Mouse (Mus musculus): ENCODE measurements at regions not wholly inside any gene's neighbourhood (a gene's known extent, or its start where the extent isn't known, plus 50 kb on each side); places are given as distances from the start of the nearest gene placed in this dataset.

GRCm38 (mm10) chr11:112121026-112121425 lies 661.0 kb upstream of the Sox9 start:
- no peak for DNase-seq (ENCODE audit: low spot score)

DNA sequence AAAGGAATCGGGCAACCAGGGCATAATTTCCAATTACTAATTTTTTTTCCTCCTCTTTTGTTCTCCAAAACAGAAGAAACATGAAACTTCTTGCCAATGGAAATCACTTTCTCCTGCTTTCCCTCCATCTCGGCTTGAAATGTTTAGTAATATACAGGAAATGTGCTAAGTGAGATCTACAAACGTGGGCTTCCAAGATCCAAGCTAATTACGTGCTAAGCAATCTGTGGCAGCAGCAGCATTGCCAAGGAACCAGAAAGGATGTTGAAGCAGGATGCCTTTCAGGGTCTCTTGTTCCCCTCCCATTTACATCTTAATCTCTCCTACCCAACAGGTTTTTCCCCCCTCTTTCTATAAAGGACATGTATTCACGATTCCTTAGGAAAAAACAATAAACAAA lies 660.2 kb upstream of the Sox9 start:
- DNase-seq (ENCODE audit: low spot score) = no peak

- no peak for DNase-seq (ENCODE audit: low spot score)
Measured at GRCm38 (mm10) chr11:112125249-112125933, 656.6 kb upstream of the Sox9 start.

DNA sequence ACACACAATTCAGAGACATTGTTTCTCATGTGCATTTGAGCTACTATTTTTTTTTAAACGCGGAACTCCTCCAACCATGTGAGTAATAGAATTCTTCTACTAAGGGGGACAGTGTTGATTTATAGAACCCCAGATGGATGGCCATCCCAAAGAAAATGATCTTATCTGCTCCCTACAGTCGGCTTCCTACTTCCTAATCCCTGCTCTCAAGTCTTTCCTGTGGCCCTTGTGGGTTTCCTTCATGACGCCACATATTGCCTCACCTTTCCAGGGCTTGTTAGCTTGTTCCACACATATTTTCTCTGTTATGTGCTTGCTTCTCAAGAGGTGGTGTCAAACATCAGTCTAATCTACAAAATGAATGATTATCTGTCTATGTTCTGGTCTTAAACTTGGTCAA lies 651.9 kb upstream of the Sox9 start:
- DNase-seq (ENCODE audit: low spot score) = no peak

DNA sequence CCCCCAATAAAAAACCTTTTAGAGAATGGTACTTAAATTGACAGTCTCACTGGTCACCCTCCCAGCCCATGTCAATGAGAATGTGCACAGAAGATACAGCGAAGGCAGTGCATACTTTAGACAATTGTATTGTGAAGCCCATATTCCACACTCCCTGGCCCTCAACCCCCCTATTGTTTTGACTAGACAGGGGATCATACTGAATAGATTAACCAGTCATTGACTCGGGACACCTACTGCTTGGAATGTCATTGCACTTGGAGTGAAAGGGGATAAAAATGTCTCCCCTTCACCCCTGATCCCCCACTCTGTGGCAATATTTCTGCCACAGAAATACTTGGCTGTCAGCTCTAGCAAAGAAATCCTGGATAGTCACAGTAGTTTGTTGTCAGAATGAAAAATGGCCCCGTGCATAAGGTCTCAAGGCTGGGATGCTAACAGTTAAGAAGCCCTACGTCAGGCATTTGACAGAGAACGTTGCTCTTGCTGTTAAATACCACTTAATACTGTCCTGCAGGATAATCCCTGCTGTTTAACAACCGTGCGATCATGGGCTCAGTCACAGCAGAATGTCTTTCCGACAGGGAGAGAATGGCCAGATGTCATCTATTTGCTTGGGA lies 644.5 kb upstream of the Sox9 start:
- DNase-seq (ENCODE audit: low spot score) = no peak

GRCm38 (mm10) chr11:112140058-112140457 lies 642.0 kb upstream of the Sox9 start:
- DNase-seq (ENCODE audit: low spot score) = no peak

GRCm38 (mm10) chr11:112140495-112140894 lies 641.5 kb upstream of the Sox9 start:
- no peak for DNase-seq (ENCODE audit: low spot score)

DNA sequence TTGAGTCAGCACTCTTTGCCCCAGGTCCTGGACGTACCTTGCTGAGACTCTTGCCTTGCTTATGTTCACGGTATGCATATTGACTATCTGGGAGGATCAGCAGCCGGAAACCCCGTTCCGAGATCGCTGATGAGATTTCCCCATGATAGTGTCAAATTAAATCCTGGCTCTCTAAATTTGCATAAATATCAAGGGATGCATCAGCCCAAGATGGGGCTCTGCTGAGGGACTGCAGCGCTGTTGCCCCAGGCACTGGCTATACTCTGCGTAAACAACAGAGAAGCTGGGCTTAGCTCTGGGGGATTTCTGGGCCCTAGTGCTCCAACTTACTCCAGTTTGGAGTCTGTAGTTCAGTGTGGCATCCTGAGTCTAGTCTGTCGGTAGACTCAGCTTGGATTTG lies 641.1 kb upstream of the Sox9 start:
- DNase-seq (ENCODE audit: low spot score) = no peak

- no peak for DNase-seq (ENCODE audit: low spot score)
Measured at GRCm38 (mm10) chr11:112152051-112152450, 630.0 kb upstream of the Sox9 start.

- DNase-seq (ENCODE audit: low spot score) = no peak
Measured at GRCm38 (mm10) chr11:112153198-112153597, 628.8 kb upstream of the Sox9 start.

DNA sequence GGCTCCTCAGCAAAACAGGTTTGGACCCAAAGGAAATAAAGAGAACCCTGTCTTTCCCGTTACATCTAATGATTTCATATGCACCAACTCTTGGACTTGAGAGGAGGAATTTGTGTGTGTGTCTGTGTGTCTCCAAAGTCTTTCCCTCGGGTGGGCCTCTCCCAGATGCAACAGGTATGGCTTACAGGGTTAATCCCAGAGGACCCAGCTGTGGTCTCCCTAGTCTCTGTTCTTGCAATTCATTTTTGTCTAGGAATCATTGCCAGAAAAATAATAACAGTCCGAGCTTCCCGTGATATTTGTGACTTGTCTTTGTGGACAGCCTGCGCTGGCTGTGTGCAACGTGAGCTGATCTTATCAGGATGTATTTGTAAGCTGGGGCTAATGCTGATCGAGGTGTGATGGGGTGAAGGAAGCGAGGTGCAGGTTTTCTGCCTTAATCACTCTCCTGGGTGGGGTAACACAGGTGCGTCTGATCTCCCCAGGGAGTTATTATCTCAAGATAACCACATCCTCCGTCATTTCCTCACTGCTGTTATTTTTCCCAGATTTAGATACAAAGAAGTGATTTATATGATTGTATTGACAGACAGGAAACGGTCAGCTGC lies 627.2 kb upstream of the Sox9 start:
- no peak for DNase-seq (ENCODE audit: low spot score)

- no peak for DNase-seq (ENCODE audit: low spot score)
Measured at GRCm38 (mm10) chr11:112155339-112155955, 626.6 kb upstream of the Sox9 start.

DNA sequence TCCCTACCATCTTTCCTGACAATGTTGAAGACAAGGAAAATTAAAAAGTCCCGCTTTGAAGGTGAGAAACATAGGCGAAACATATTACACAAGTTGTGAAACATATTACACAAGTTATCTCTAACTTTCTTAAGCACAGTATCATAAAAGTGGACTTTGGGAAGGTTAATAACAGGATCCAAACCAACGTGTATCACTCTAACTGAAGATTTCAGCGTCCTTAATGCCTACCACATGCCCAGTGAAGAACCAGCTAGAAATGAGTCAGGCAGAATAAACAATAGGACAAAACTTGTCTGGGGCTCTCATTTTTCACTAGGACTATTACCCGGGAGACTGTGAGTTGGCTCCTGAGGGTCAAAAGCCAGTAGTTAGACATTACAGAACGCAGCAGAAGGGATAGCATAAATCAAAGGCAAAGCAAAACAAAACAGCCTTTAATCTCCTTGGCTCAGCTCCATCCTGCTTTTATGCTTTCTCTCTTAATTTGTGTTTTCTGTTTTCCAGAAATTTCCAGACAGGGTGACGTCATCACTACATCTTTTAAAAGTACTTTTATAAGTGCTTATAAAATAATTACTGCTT lies 618.3 kb upstream of the Sox9 start:
- no peak for DNase-seq (ENCODE audit: low spot score)

DNA sequence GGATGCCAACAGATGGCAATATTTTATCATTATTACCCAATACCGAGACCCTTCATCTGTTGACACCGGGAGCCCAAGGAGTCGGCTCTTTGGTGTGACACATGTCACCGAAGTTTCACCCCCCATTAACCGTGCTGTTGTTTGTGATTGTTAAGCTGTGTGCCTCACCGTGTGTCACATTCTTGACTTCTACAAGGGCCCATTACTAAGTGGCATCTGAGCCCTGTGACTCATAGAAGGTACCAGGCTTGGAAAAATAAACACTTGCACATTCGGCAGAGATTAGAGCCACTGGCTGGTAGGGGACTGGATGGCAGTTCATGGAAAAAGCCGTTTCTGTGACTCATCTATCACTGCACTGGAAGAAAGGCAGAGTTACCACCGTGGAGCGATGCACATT lies 608.4 kb upstream of the Sox9 start:
- DNase-seq (ENCODE audit: low spot score) = no peak

- no peak for DNase-seq (ENCODE audit: low spot score)
Measured at GRCm38 (mm10) chr11:112175302-112175701, 606.7 kb upstream of the Sox9 start.

- DNase-seq (ENCODE audit: low spot score) = no peak
Measured at GRCm38 (mm10) chr11:112180666-112181065, 601.4 kb upstream of the Sox9 start.

DNA sequence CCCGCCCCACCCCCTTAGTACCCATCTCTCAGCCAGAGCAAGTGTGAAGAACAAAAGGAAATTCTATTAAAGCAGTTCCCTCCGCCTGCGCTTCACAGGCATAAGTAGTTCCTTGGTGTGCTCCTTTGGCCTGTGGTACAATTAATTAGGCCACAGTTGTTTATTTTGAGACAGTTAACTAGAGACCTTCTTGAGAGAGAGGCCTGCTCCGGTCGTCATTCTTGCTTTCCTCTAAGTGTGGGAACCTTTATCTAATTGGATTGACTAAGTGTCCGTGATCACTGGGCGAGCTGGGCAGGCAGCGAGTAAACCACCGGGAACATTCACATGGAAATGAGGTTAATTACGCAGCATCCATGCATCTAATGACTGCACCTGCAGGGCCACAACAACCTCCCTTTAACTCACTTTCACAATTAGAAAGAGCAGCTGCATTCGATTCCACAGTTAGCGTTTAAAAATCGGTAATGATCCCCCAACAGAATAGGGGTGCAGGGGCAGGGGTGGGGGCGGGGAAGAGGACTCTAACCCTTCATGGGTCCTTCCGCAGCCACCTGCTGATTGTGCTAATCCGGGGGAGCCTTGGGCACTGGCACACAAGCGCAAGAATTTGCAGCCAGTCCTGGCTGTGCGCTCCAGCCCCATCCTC lies 584.3 kb upstream of the Sox9 start:
- DNase-seq (ENCODE audit: low spot score) = no peak

DNA sequence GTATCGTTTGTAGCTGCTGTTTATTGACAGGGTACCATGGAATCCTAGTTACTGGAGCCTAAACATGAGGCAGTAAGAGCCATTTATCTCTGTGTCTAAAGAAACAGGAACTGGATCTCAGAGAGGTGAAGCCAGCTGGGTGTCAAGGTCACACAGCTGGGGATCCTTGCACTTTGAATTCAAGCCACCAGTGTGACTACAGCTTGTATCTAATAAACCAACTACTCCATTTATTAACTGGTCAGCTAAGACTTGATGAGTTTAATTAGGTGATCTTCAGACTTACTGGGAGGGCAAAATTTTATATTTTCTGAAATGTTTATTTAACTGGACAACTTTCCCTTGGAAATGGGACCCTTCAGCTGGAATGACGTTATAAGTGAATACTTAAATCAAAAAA lies 577.5 kb upstream of the Sox9 start:
- no peak for DNase-seq (ENCODE audit: low spot score)

DNA sequence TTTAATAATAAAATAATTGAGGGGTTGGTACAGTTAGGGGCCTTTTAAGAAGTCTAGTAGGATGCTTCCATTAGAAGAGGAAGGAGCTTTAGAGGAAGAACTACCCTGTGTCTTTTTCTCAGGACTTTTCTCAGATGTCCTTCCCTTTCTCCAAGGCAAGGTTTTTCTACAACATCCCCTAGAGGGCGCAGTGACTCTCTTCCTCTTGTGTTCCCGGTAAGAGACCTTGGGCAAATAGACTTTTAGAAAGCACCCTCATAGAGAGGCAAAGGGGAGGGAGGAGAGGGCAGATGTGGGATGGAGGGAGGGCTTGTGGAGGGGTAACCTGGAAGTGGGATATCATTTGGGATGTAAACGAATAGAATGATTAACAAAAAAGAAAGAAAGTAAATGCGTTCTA lies 572.6 kb upstream of the Sox9 start:
- DNase-seq (ENCODE audit: low spot score) = peak; percentile 38

DNA sequence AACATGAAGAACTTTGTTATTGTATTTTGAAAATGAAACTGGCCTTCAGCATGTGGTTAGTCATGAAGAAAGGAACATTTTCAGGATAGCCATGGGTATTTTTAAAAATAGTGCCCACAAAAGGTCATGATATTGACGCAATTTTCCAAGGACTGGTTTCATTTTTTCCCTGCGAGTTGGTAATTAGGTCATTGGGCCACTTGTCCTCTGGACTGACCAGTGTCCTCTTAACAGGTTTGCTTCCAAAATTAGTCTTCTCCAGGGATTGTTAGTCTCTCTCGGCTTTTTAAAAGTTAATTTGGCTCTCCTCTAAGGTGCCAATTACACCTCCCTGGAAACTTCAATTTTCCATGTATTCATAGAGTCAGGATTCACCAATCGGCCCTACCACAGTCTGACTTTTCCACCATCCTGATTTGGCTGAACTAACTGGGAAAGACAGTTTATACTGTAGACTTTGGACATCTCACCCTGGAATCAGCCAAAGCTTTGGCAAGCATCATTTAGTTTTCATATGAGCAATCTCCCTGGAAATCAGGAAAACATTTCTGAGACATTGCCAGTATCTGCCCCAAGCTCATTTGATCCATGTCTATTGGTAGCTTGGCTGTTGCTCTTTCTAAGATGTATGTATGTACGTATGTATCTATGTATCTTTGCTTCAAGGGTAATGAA lies 562.8 kb upstream of the Sox9 start:
- no peak for DNase-seq (ENCODE audit: low spot score)

DNA sequence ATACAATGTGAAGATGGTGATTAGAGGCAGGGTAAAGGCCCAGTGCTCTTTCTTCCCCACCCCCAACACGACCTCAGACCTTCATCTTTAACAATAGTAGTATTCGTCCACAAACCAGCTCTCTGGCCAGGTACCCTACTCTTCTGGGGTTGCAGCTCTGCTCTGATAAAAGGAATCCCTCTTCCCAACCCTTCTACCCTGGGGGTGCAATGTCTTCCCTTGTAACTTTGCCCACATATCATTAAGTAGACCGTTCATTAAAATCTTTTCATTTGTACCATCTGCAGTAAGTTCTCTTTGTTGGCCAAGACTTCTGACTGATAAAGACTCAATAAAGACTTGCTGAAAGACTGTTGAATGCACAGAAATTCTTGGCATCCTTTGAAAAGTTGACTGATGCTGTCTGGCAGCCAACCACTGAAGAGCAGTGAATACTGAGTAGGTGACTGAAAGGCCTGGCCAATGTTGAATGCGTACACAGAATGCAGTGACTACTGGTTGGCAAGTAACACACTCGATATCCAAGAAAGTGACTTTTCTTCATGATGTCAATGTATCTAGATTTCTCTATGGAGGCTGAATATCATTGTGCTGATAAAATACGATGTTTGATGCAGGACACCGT lies 547.4 kb upstream of the Sox9 start:
- no peak for DNase-seq (ENCODE audit: low spot score)
